Mouse (Mus musculus) limb, embryonic 11.5 days (tissue): ENCODE results near the gene Mag. TPM values are rescaled to one million over a fixed set of nuclear protein-coding genes. Genes with fewer than 3 reads are reported as not detected.
A peak's percentile ranks its signal among the peaks of the same experiment; 100 is the strongest.
"Not testable (repeated sequence)": the region's sequence is repeated elsewhere in the genome, so short reads cannot be mapped to it uniquely, and the experiment has no call there.

Experiments used
- ATAC-seq: fragments of 200-750 bp; cut with Nextera tagmentation; 2 replicates; pipeline ENCODE4 v1.8.0; 2017; ENCODE audit warnings: low read depth; ENCODE audit not compliant: insufficient number of reproducible peaks, low FRiP score, low TSS enrichment
- DNase-seq: peaks from one replicate; pipeline ENCODE4 v3.0.0-alpha.2; 2015; ENCODE audit warnings: low spot score
- H3K27ac ChIP-seq: fragments of 300-500 bp; sonication (generic); replicated peaks from 2 replicates; pipeline ENCODE4 v1.5.1; 2014; ENCODE audit warnings: low read depth, mild to moderate bottlenecking, low read length
- H3K27me3 ChIP-seq: fragments of 300-500 bp; sonication (generic); 2 replicates; pipeline ENCODE4 v1.6.1; 2014; ENCODE audit warnings: mild to moderate bottlenecking, low read length, mixed read lengths; ENCODE audit not compliant: control insufficient read depth, insufficient read depth
- H3K36me3 ChIP-seq: fragments of 300-500 bp; sonication (generic); 2 replicates; pipeline ENCODE4 v1.6.1; 2014; ENCODE audit warnings: mild to moderate bottlenecking, low read length, moderate library complexity, mixed read lengths; ENCODE audit not compliant: control insufficient read depth, insufficient read depth
- H3K4me1 ChIP-seq: fragments of 300-500 bp; sonication (generic); 2 replicates; pipeline ENCODE4 v1.6.1; 2014; ENCODE audit warnings: low read length, mixed read lengths; ENCODE audit not compliant: control insufficient read depth, insufficient read depth
- H3K4me2 ChIP-seq: fragments of 300-500 bp; sonication (generic); 2 replicates; pipeline ENCODE4 v1.6.1; 2014; ENCODE audit warnings: low read depth, mild to moderate bottlenecking, moderate library complexity; ENCODE audit not compliant: severe bottlenecking
- H3K4me3 ChIP-seq: fragments of 300-500 bp; sonication (generic); 2 replicates; pipeline ENCODE4 v1.5.1; 2014; ENCODE audit warnings: low read depth, low read length
- H3K9ac ChIP-seq: fragments of 300-500 bp; sonication (generic); 2 replicates; pipeline ENCODE4 v1.6.1; 2014; ENCODE audit warnings: mild to moderate bottlenecking, low read length
- H3K9me3 ChIP-seq: fragments of 300-500 bp; sonication (generic); 2 replicates; pipeline ENCODE4 v1.6.1; 2016; ENCODE audit warnings: low read length; ENCODE audit not compliant: control insufficient read depth
- WGBS: fragments of 180-500 bp; shearing (Covaris S2); extraction: QIAGEN DNeasy Blood & Tissue Kit; methylation state at CpG from one replicate; pipeline ENCODE4 v1.1.7; 2014; 5-methylcytosine and 5-hydroxymethylcytosine counted together
- polyA plus RNA-seq: library from polyadenylated mRNA; unstranded; fragments of >200 nt; fragmentation: Nextera tagmentation; extraction: Ambion mirVana; gene quantifications from 2 replicates; pipeline ENCODE4 v1.2.1, GENCODE M21; 2014

The Mag gene
- polyA plus RNA-seq, 1 experiment from 2014 or later, result 0.21 TPM

DNA sequence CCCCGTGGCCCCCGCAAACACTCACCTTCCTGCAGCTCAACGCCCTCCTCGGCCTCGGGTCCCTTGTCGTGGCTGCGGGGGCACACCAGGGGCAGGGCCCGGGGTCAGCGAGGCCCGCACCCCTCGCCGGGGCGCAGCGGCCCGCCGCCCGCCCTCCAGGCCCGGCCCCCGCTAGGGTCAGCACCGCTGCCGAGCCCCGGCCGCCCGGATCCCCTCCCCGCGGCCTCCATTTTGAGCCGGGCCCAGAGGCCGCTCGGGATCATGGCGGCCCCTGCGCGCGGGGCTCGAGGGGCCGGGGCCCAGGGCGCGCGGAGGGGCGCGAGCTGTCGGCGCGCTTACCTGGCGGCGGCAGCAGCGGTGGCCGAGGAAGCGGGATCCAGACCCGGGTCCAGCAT, 41.7 kb upstream of the Mag start:
- Histone ChIP-seq H3K4me1 (peaks cover 3% of the 10 kb centered on the region; the same call in 1 of the 2 replicates), H3K9me3 (no peaks in the 10 kb centered on the region; the same call in 1 of the 2 replicates), H3K4me3 (peak overlapping the region; percentile 83), H3K9ac (peak overlapping the region; percentile 96), H3K36me3 (peaks cover 19% of the 10 kb centered on the region), H3K27ac (peak overlapping the region; percentile 97), H3K27me3 (no peaks in the 10 kb centered on the region), H3K4me2 (peak overlapping the region; percentile 91)
- under 1% methylated on average over 37 of the region's 49 CpGs for WGBS
- ATAC-seq (peak; percentile 15), DNase-seq (no peak)

DNA sequence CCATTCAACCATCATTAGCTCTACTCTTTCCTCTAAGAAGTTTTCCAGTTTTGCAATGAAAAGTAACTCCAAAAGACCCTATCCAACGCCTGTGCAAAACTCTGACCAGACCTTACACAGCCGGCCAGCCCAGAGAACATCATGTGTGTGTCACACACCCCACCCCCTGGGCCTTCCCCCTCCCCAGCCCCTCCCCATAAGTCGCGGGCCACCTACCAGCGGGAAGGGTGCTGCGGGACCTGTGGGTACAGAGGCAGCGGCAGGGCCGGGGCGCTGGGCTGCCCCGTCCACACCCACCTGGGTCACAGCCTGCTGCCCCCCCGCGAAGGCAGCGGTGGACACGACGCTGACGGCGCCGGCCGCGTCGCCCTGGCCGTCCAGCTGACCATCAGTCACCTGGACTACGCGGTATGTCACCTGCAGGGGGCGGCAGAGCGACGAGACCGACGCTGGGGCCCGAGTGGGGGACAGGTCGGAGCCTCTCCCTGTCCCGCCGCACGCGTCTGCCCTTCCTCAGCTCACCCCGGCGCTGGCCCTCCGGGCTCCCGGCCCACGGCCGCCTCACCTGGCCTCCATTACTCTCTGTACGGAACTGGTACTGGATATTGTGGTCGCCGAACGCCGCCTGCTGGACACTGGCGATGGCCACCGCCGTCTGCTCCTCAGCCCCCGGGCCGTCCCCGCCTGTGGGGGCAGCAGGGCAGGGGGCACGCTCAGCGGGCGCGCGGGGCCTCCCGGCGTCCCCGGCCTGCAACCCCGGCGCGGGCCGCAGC, 41.1 kb upstream of the Mag start:
- WGBS, result under 1% methylated on average over 49 of the region's 64 CpGs
- DNase-seq (peak; percentile 96), ATAC-seq (peak; percentile 68)
- Histone ChIP-seq H3K4me3 (peak overlapping the region; percentile 83), H3K27me3 (no peaks in the 10 kb centered on the region), H3K9ac (peak overlapping the region; percentile 96), H3K9me3 (no peaks in the 10 kb centered on the region), H3K4me2 (peak overlapping the region; percentile 91), H3K27ac (peak overlapping the region; percentile 97), H3K4me1 (peaks cover 3% of the 10 kb centered on the region; the same call in 1 of the 2 replicates), H3K36me3 (peaks cover 20% of the 10 kb centered on the region)

DNA sequence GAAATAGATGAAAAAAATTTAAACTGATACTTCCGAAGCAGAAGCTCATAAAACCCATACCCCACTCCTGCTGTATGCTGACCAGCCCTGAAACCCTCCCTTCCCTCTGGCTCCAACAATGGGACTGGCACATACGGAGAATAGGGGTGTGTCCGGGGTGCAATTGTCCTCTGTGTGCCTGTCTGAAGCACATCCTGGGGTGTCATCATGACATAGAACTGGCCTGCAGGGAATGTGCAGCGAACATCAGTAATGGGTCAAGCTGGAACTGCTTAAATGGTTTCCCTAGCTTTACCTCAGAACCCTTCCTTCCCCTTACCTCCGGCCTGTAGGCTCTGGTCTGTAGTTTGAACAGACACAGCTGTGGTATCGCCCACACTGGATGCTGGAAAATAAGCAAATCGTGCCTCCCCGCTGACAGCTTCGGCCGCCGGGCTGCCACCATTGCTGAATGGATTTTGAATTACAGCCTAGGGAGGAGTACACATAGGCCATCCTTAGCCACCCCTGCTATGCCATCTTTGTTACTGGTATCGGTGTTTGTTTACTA, 40.4 kb upstream of the Mag start:
- peak overlapping the region; percentile 83 for H3K4me3 ChIP-seq
- no peak for DNase-seq
- peaks cover 22% of the 10 kb centered on the region for H3K36me3 ChIP-seq
- WGBS, result 93% methylated on average over 12 of the region's 12 CpGs
- no peaks in the 10 kb centered on the region for H3K9me3 ChIP-seq
- H3K4me2 ChIP-seq, result peak overlapping the region; percentile 91; the same call in 1 of the 2 replicates
- ATAC-seq, result no peak
- peaks cover 3% of the 10 kb centered on the region; the same call in 1 of the 2 replicates for H3K4me1 ChIP-seq
- no peak overlapping the region for H3K27ac ChIP-seq
- no peaks in the 10 kb centered on the region for H3K27me3 ChIP-seq
- H3K9ac ChIP-seq, result no peak overlapping the region

DNA sequence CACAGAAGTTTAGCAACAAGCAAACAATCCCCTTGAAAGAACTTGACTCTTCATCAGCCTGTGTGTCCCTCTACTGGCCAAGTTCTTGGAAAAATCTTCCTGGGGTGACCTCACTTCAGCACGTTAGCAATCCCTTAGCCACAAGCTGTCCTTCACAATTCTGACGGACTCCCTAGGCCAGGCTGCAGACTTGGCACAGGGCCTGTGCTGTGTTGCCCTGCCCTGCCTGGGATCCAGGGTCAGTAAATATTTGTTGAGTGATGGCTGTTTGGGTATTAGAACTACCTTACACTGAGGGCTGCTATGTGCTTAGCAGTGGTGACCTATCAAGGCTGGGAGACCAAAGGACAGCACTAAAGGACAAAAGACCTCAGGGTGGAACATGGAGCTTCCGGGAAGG, 39.4 kb upstream of the Mag start:
- Histone ChIP-seq H3K27me3 (no peaks in the 10 kb centered on the region), H3K4me2 (no peak overlapping the region), H3K36me3 (peaks cover 25% of the 10 kb centered on the region), H3K4me3 (no peak overlapping the region), H3K27ac (no peak overlapping the region), H3K9ac (no peak overlapping the region), H3K9me3 (no peaks in the 10 kb centered on the region), H3K4me1 (peaks cover 3% of the 10 kb centered on the region; the same call in 1 of the 2 replicates)
- no peak for DNase-seq
- ATAC-seq, result no peak
- WGBS, result 91% methylated on average over 3 of the region's 3 CpGs

DNA sequence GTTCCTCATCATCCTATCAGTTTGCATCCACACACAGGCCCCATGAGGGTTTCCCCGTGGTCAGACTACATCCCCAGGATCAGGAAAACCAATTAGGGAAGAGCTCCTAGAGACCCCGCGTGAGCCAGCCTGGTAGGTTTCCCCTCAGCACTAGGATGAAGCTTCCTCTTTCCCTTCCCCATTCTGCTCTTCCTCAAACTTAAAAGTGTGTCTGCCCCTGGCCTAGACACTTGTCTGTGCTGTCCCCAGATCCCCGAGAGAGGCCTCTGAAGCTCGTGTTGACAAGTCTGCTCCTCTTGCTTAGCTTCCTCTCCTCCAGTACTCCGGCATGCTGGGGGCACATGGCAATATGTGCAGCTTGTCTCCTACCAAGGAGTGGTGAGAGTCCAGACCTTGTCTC, 38.8 kb upstream of the Mag start:
- H3K4me1 ChIP-seq, result peaks cover 3% of the 10 kb centered on the region; the same call in 1 of the 2 replicates
- no peak overlapping the region for H3K4me2 ChIP-seq
- H3K27me3 ChIP-seq, result no peaks in the 10 kb centered on the region
- H3K9ac ChIP-seq, result no peak overlapping the region
- H3K9me3 ChIP-seq, result no peaks in the 10 kb centered on the region
- H3K4me3 ChIP-seq, result no peak overlapping the region
- DNase-seq, result no peak
- H3K36me3 ChIP-seq, result peaks cover 26% of the 10 kb centered on the region
- ATAC-seq, result no peak
- 85% methylated on average over 6 of the region's 6 CpGs for WGBS
- H3K27ac ChIP-seq, result no peak overlapping the region

DNA sequence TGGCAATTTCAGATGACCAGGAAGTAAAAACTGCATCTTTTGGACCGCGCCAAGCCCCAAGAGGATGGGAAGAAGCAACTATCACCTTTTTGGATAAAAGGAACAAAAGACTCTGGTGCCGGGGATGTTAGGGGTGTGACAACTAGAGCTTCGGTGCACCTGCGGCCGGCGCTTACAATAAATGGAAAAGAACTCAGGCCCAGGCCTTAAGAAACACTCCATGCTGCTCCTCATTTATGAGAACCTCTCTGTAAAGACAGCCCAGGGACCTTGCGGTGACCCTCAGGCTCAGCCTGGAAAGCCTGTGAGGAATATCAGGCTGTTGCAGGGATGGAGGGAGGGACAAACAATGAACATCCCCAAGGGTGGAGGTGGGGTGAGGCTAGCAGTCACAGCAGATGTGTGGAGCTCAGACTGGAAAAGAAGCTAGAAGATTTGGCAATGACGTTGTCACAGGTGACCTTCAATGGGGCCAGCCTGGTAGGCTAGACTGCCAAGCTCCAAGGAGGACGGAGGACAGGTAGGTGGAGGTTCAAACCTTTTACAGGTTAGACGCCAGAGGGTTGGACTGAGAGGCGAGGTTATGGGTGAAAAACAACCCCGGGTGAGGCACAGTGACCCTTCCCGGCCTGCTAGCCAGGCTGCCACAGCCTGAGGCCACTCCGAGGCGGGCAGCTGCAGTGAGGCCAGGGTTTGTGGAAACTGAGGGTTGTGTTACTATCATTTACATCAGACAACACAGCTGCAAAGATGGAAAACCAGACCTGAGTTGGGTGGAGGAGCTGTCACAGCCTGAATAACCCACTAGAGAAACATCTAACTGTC, 38.0 kb upstream of the Mag start:
- H3K4me3 ChIP-seq, result no peak overlapping the region
- no peak for ATAC-seq
- H3K27ac ChIP-seq, result no peak overlapping the region
- no peak overlapping the region for H3K9ac ChIP-seq
- no peaks in the 10 kb centered on the region for H3K4me1 ChIP-seq
- peaks cover 26% of the 10 kb centered on the region for H3K36me3 ChIP-seq
- DNase-seq, result no peak
- H3K9me3 ChIP-seq, result no peaks in the 10 kb centered on the region
- H3K4me2 ChIP-seq, result no peak overlapping the region
- no peaks in the 10 kb centered on the region for H3K27me3 ChIP-seq
- 93% methylated on average over 16 of the region's 16 CpGs for WGBS

DNA sequence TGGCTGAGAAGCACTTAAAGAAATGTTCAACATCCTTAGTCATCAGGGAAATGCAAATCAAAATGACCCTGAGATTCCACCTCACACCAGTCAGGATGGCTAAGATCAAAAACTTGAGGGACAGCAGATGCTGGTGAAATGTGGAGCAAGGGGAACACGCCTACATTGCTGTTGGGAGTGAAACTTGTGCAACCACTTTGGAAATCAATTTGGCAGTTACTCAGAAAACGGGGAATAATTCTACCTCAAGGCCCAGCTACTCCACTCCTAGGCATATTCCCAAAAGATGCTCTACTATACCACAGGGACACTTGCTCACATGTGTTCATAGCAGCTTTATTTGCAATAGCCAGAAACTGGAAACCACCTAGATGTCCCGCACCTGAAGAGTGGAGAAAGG, 35.2 kb upstream of the Mag start:
- not testable (repeated sequence) for H3K4me2 ChIP-seq, H3K4me1 ChIP-seq
- 86% methylated on average over 3 of the region's 3 CpGs for WGBS

DNA sequence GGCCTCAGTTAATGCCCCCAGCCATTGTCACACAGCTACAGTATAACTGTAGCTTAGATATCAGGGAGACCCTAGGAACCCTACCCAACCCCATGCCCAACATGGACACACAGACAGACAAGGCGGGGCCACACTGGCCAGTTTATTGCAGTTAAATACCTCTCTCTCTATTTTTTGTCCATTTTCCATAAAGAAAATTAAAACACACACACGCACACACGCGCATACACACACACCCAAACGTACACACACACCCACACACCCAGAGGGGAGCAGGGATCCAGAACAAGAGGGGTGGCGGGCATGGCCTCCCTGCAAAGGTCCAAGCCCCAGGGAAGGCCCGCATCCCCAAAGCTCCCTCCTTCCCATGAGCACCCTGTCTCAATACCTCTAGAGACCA, 31.2 kb upstream of the Mag start:
- no peaks in the 10 kb centered on the region for H3K9me3 ChIP-seq
- ATAC-seq (no peak), DNase-seq (no peak)
- no peak overlapping the region for H3K9ac ChIP-seq
- no peak overlapping the region for H3K4me3 ChIP-seq
- no peaks in the 10 kb centered on the region for H3K4me1 ChIP-seq
- WGBS, result 94% methylated on average over 7 of the region's 7 CpGs
- H3K36me3 ChIP-seq, result peaks cover 7% of the 10 kb centered on the region; the same call in 1 of the 2 replicates
- H3K4me2 ChIP-seq, result no peak overlapping the region
- no peak overlapping the region for H3K27ac ChIP-seq
- H3K27me3 ChIP-seq, result no peaks in the 10 kb centered on the region

More for the DNA sequence above, 35.2 kb upstream of the Mag start:
- not testable (repeated sequence) for H3K9me3 ChIP-seq, DNase-seq, H3K27ac ChIP-seq, H3K9ac ChIP-seq, H3K27me3 ChIP-seq, ATAC-seq, H3K4me3 ChIP-seq
- peaks cover 26% of the 10 kb centered on the region for H3K36me3 ChIP-seq
